Mouse (Mus musculus): ENCODE measurements around the gene Gtf2ird2. TPM values are rescaled to one million over a fixed set of nuclear protein-coding genes. Genes with fewer than 3 reads are reported as not detected.

Gtf2ird2 gene
- total RNA-seq, 2 experiments from 2014 or later = 5.0 to 6.3 TPM

DNA sequence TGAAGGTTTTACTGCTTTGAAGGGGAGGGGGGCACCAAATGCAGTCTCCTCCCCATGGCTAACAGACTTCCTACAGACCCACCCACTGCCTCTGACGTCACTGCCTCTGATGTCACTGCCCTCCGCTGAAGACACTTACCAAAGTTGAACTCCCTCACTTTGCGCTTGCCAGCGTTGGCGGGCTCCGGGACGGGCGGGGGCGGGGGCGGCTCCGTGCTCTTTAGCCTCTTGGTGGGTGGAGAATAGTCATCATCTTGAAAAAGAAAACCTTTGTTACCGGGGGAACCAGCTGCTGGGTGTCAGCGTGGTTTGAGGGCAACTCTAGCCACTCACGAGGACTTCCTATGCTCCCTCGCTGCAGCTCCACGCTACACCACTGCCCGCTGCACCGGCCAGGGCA lies 82.6 kb downstream of the Gtf2ird2 start:
- no peak for DNase-seq (ENCODE audit: low spot score)

DNA sequence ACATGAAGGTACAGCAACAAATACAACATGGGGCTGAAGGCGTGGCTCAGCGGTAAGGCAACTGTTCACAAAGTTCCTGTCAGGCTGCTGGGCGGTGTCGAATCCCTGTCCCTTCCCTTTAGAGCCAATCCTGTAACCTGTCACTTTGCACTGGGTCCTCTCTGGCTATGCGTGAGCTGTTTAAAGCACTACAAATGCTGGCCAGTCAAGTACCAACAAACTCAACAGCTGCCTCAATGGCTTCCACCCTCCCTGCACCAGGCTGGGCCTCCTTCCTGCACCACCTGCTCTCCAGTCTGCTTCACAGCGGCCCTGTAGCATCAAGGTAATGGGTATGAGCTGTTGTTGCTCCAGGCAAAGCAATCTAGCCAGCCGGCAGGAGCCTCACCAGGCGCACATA lies 84.9 kb downstream of the Gtf2ird2 start:
- no peak for DNase-seq (ENCODE audit: low spot score)

DNA sequence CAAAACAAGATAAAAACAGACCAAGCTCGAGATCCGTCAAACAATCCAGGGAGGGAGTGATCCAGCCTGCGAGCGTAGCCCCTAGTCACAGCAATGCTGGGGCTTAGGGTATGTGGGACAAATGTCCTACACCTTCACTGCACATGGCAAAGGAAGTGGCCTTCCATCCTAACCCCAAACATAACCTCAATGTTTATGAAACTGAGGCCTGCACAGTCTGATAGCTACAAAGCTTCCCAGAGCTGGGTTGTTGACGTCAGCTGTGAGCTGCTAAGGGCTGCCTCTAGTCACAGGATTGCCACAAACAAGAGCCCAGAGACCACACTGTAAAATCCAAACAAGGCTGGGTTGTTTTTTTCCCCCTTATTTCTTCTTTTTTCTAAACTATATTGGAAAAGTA lies 85.9 kb downstream of the Gtf2ird2 start:
- DNase-seq (ENCODE audit: low spot score) = no peak

DNA sequence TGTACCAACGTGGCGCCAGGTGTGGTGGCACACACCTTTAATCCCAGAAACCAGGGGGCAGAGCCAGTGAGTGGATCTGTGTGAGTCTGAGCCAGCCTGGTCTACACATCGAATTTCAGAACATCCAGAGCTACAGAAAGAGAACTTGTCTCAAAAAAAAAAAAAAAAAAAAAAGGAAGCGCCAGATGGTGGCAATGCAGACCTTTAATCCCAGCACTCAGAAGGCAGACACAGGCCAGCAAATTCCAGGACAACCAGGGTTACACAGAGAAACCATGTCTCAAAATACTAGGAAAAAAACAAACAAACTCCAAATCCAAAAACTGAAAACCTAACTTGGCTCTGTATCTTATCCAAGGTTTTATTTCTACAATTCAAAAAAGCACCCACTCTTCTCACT lies 86.7 kb downstream of the Gtf2ird2 start:
- DNase-seq (ENCODE audit: low spot score) = no peak

DNA sequence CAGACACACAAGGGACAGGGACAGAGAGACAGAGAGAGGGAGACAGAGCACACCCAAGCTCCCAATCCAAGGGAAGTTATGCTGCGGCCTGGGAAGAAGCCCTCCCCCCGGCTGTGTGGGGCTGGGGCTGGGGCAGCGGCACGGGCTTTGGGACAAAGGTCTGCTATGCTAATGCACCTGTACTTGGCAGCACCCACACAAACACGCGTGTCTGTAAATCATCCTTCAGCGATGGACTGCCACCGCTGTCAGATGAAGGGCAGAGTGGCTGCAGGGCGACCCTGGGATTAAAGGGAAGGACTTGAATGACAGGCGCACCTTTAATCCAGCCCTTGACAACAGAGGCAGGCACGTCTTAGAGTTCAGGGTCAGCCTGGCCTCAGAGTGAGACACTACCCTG lies 87.6 kb downstream of the Gtf2ird2 start:
- DNase-seq (ENCODE audit: low spot score) = no peak

DNA sequence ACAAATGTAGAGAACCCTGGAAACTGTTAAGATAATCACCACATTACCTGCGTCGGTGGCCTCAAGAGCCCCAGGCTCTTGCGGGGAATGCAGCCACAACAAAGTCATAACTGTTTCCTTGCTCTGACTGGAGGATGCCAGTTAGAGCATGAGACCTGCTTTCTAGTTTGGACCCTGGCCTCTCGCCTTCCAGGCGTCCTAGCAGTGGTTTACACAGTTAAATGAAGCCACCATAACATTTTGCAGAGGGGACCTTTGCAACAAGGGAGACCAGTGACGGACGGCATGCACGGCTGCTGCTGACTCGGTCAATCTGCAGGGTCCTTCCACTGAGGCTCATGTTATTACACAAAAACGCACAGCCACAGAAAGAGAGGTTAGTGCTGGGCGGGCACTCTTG lies 88.9 kb downstream of the Gtf2ird2 start:
- no peak for DNase-seq (ENCODE audit: low spot score)

DNA sequence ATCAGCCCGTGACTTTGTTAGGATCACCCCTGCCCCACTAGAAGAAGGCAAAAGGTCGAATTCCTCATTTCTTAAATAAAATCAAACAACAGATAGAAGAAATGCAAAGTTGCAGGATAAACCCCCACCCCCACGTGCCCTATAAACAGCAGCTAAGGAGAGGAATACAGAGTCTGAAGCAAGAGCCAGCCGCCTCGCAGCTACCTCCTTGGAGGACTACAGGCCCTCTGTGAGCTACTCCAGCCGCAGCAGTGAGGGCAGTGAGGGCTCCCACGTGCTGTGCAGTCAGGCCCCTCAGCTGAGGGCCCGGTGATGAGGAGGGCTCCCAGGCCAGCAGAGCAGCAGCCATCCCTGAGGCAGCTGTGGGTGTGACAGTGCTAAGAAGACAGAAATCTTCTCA lies 89.9 kb downstream of the Gtf2ird2 start:
- no peak for DNase-seq (ENCODE audit: low spot score)

Other genes with a start within 250 kb of the Gtf2ird2 start
- 10 to 100 TPM; 42.9 to 67.4 TPM for gene Castor2, start 84.3 kb upstream of the Gtf2ird2 start, total RNA-seq (2021)
- 10 to 100 TPM; 22.7 to 25.2 TPM for gene Rcc1l, start 7.2 kb upstream of the Gtf2ird2 start, total RNA-seq (2021)
- gene Ncf1, start 45.6 kb downstream of the Gtf2ird2 start, total RNA-seq (2021) = 1 to 10 TPM; 2.1 to 2.2 TPM
- 100 to 1,000 TPM; 102 to 112 TPM for gene Gtf2i, start 130.7 kb downstream of the Gtf2ird2 start, total RNA-seq (2021)

All from gastrocnemius, adult 18-20 months (tissue).